Mouse (Mus musculus): ENCODE measurements at regions not wholly inside any gene's neighbourhood (a gene's known extent, or its start where the extent isn't known, plus 50 kb on each side); places are given as distances from the start of the nearest gene placed in this dataset.

DNA sequence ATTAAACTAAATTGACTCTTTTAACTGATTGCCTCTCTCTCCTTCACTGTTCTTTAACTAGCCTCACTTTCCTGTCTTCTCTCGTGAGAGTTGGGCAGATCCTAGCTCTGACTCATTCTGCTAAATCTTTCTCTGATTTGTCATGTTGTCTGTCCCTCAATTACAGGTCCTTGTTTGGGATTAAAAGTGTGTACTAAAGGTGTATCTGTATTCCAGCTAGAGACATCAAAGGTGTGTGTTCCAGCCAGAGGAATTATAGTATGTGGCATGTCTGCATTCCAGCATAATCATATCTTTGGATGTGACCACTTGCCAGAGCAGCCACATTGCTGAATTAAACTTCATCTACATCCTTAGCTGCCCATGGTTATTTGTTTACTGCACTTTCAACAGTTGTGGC, 167.5 kb upstream of the Fam83b start:
- 23% methylated on average over 1 of the region's 1 CpGs for WGBS
- no peak for DNase-seq (ENCODE audit: low read depth, low spot score)

DNA sequence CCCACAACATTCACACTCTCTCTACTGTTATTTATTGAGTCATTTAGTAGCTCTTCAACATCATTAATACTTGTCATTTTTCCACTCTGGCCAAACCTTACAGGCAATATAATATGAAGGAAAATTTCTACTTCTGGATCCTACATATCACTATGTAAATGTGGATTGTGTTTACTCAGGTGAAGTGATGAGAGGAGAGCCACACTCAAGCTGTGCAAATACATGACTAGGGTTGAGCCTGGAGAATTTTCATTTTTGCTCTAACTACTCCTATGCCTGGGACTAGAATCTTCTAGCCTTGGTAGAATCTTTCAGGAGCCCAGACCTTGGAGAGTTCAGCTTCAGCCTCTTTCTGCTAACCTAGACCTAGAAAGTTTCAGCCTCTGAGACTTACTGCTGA, 166.9 kb upstream of the Fam83b start:
- no peak for DNase-seq (ENCODE audit: low read depth, low spot score)

DNA sequence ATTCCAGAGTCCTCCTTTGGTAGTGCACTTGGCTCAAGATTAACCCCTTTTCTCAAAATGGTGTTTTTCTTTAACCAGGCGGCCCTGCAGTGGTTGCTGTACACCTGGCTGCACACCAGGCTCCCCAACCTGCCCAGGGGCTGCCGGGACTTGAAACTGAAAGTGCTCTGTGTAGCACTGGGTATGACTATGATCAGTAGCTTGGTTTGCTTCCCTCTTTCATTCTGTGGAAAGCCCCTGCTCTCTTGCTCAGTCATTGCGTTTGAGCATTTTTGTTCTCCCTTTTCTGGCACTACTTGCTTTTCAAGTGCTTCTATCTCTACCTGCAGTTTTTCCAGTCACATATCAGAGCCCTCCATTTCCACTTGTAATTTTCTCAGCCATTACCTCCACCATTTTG, 156.0 kb upstream of the Fam83b start:
- no peak for DNase-seq (ENCODE audit: low read depth, low spot score)
- WGBS, result 62% methylated on average over 3 of the region's 3 CpGs

DNA sequence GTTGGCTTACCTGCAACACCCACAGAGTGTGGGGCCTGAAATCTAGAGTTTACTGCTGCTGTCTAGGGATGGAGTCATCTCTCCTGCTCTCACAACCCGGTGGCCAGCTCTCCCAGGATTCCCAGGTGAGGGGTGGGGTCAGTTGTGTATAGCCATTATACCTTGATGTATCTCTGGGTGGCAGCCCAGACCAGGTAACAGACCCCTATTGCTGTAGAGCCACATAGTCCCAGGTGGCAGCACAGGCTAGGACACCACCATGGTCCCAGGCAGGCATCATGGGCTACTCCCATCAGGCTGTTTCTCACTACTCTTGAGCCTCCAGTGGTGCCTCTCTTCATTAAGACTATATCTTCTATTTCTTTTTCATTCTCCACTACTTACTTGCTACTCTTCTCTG, 148.9 kb upstream of the Fam83b start:
- no peak for DNase-seq (ENCODE audit: low read depth, low spot score)
- WGBS, result 71% methylated on average over 1 of the region's 1 CpGs

DNA sequence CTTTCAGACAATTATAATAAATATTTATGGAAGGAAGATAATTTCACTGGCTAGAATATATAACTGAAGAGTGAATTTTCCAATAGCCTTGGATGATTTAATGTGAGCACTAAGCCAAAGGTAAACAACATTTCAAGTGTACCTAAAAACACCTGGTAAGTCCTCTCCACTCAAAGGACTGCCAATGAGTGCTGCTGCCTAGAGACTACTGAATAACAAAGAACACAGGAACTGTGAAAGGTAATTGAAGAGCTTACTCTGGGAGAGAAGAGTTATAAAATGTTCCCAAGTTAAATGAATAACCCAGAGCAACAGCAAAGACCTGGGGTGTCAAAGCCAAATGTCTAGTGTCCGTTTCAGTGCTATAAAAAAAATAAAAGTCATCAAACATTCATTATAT, 139.5 kb upstream of the Fam83b start:
- 16% methylated on average over 1 of the region's 1 CpGs for WGBS
- DNase-seq (ENCODE audit: low read depth, low spot score), result no peak

DNA sequence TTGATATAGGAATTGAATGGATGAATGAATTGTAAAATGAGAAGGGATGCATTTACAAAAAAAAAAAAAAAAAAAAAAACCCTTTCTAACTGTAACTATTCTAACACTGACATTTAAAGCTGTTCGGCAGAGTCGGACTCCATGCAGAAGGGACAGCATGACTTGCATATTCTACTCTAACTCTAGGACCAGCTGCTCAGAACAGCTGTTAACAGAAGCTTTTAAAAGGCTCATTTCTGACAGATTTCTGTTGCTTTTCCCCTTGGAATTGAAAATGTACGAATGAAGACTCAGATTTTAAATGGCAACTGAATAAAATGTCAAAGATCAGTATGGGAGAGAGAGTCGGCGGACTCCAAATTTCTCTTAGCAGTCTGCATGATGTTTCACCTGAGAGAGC, 138.9 kb upstream of the Fam83b start:
- 70% methylated on average over 5 of the region's 5 CpGs for WGBS
- no peak for DNase-seq (ENCODE audit: low read depth, low spot score)

DNA sequence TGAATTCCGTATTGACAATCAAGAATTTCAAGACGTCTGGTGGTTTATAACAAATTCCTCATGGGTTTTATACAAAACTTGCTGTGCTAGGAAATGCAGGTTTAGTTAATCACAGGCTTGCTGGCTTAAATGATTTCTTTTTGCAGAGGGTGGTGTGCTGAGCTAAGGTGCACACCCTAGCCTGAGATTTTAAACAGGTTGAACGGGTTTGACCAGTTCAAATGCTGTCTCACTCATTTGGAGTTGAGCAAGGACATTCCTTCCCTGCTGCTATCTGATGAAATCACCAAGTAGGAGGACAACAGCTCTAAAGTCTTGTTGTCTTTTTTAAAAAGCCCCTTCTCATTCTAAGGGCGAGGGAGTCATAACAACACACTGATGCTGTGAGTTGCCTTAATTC, 128.6 kb upstream of the Fam83b start:
- 20% methylated on average over 4 of the region's 4 CpGs for WGBS
- DNase-seq (ENCODE audit: low read depth, low spot score), result peak; percentile 77

DNA sequence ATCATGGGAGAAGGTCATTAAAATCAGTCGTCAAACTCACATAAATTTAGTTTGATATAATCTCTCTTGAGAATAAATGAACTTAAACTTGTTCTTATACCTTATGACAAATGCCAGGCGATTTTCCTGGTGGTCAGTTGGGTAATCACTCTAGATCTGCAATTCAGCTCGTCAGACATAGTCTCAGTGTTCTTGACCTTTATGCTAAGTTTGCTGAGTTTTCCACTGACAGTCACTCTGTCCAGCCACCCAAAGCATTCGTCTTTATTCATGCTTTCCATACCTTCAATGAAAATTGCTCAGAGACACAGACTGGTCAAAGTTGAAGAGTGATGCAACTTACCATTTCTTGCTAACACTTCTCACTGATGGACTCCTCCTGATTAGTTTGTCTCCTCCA, 126.1 kb upstream of the Fam83b start:
- no peak for DNase-seq (ENCODE audit: low read depth, low spot score)
- WGBS, result 82% methylated on average over 4 of the region's 4 CpGs

DNA sequence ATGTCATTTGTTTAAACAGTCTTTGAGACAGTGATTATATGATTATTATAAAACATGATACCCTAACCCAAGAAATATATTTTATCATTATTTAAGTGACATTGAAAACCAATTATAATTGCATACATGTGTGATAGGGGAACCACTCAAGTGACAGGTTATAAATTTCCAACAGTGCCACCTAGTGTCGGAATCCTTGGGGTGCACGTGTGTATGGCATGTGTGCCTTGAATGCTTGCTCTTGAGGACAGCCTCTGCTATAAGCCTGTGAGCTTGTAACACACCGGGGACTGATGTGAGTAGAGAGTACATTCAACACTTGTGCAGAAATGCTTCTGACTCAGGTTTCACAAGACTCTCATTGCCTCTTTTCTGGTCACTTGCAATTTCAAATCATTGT, 93.9 kb upstream of the Fam83b start:
- 4% methylated on average over 3 of the region's 3 CpGs for WGBS
- DNase-seq (ENCODE audit: low read depth, low spot score), result peak; percentile 78

DNA sequence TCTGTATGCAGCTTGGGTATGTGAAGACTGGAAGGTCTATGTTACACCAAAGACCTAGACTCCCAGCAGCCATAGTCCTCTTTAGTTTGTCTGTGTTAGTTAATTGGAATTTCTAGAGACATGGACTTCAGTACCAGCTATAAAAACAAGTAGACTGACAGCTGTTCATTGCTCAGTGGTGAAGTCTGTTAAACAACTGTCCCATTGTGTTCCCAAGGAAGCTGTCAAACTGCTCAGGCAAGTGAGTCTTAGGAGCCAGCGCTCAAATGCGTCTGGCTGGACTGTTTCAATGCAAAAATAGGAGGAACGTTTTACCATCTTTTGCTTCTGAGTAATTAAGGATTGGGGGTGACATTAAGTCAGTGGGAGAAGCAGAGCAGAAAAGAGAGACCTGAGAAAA, 92.9 kb upstream of the Fam83b start:
- DNase-seq (ENCODE audit: low read depth, low spot score), result peak; percentile 40
- 17% methylated on average over 3 of the region's 3 CpGs for WGBS

DNA sequence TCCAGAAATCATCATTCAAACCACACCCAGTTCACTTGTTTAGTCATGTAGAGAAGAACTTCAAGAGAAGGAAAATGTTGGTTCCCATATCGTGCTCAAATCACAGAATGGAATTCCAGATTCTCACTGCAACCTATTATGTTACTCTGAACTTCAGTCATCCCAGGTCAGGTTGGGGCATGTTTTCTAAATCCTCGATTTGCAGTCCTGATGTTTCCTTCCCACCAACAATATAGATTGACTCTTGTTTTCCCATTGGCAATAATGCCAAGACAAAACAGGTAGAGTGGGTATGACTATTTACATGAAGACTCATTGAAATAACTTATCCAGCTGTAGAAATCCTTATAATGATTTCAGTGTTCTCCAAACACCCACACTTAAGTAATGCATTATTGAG, 86.4 kb upstream of the Fam83b start:
- WGBS, result 51% methylated on average over 2 of the region's 2 CpGs
- DNase-seq (ENCODE audit: low read depth, low spot score), result no peak

DNA sequence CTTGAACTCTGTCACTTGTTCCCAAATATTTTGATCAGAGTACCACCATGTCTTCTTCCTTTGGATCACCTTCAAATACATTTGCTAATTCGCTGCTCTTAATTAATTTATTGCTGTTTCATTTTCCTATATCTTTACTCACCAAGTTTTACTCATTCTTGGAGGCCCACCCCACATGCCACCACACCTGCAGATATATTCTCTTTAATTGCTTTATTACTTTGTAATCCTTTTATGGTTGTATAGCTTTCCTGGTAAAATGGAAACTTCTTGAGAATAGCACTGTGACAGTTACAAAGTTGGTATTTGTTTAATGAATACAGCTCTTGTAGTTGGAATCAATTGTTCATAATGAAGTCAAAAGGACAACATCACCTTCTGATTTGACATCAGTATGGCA, 82.6 kb upstream of the Fam83b start:
- DNase-seq (ENCODE audit: low read depth, low spot score), result no peak
- 33% methylated on average over 1 of the region's 1 CpGs for WGBS

DNA sequence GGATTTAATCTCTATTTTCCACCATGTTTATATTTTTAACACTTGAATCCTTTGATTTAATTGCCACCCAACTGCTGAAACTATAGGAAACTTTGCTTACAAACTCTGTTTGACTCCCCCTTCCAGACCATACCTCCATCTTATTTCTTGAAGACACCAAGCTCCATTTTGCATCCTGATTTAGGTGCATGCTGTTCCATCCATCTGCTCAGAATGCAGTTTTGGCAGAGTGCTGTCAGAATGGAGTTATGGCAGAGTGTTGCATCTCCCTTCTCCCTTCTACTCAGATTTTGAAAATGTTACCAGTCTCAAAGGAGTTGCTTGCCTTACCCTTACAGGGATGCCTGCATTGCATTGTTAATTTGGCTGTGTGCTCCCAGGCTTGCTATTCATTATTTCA, 79.5 kb upstream of the Fam83b start:
- no peak for DNase-seq (ENCODE audit: low read depth, low spot score)
